In the genomic region with DNA sequence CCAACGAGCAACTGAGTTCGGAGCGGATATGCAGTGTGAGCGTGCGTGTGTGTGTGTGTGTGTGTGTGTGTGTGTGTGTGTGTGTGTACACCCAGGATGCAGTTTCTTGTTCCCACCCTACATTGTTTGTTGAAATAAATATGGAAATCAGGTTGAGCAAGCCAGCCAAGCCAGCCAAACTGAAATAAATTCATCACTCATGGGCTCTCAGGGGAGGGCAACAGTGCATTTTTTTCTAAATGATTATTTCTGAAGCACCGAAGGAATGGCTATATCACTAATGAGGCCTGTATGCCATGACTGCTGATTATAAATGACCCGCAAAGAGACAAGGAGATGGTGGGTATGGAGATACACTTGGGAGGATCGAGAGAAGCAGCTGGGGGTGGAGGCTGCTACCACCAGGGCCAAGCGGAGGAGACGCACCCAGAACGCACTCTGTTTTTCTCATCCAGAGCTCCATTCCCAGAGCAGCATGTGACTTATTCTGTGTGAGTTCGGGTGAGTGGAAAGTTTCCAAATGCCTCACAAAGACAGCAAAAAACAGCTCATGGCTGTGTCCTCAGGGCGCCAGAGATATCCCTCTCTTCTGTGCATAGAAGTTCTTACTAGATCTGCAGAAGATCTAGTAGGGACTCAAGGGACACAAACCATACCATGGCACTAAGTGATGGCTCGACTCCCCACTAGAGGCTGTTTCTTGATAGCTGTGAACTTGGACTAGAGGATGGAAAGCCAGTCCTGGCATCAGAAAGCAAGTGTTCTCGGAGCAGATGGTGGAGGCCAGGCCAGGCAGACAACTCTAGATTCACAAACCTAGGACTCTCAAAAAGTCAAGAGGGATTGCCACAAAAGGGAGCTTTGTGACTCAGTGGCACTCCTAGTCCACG, we compare ENCODE assay signal across 9 mouse cellular contexts.
DNase-seq lines count a peak whose midpoint lies in the region; ATAC-seq and TF ChIP-seq lines count a peak whose summit lies in the region.
"Had no signal": no experiment of that assay in that cellular context is flagged by ENCODE, and none has a peak within 500 bp of the region (broad histone marks: within the 10 kb centered on the region; RNA-seq: fewer than 3 reads in every experiment).

No protein-coding gene starts in this region.

- no peak for ATAC-seq in heart, embryonic 12.5 days (ENCODE audit: insufficient number of reproducible peaks, low FRiP score)
- no peak for ATAC-seq in midbrain, embryonic 13.5 days

- no peaks in the 10 kb centered on the region for H3K36me3 ChIP-seq in heart, embryonic 12.5 days
- H3K36me3 ChIP-seq in midbrain, embryonic 13.5 days, result no peaks in the 10 kb centered on the region
- H3K36me3 ChIP-seq: stomach, embryonic 15.5 days had no signal

- H3K4me1 ChIP-seq in heart, embryonic 12.5 days (replicated peaks), result 0 out of 2 replicates have a peak, but pooled peaks cover 4% of the 10 kb centered on the region
- peaks cover 21% of the 10 kb centered on the region for H3K4me1 ChIP-seq in cerebellum, adult 2 months (ENCODE audit: control insufficient read depth, insufficient read depth, low read length)
- H3K4me1 ChIP-seq in midbrain, embryonic 13.5 days (replicated peaks), result peaks cover 68% of the 10 kb centered on the region

- no peak overlapping the region for H3K4me3 ChIP-seq in heart, embryonic 12.5 days
- no peak overlapping the region for H3K4me3 ChIP-seq in cerebellum, adult 2 months (replicated peaks; ENCODE audit: insufficient read depth, low read depth, low read length)
- H3K4me3 ChIP-seq in midbrain, embryonic 13.5 days (replicated peaks), result no peak overlapping the region
- H3K4me3 ChIP-seq: stomach, embryonic 15.5 days had no signal

- DNase-seq in heart, adult 8-10 months (ENCODE audit: low spot score), result peak; percentile 37
- DNase-seq in cerebellum, adult 2 months, result peak; percentile 58 to 77
- peak; percentile 17 to 36 for DNase-seq in gastrocnemius, postnatal 36 days
- DNase-seq in retina, postnatal 1 day, result no peak
- no peak for DNase-seq in liver
- no peak for DNase-seq in adrenal gland, adult 8-10 months

- WGBS in heart, embryonic 12.5 days, result 76% methylated on average over 16 of the region's 16 CpGs
- 54% methylated on average over 16 of the region's 16 CpGs for WGBS in cerebellum, adult 2 months
- 65% methylated on average over 16 of the region's 16 CpGs for WGBS in midbrain, embryonic 13.5 days

- no peaks in the 10 kb centered on the region for H3K27me3 ChIP-seq in heart, embryonic 12.5 days (replicated peaks)
- H3K27me3 ChIP-seq in cerebellum, adult 2 months (ENCODE audit: control insufficient read depth, insufficient read depth, low read length), result no peaks in the 10 kb centered on the region
- no peaks in the 10 kb centered on the region for H3K27me3 ChIP-seq in midbrain, embryonic 13.5 days
- H3K27me3 ChIP-seq: stomach, embryonic 15.5 days had no signal

- no peaks in the 10 kb centered on the region for H3K9me3 ChIP-seq in heart, embryonic 12.5 days (replicated peaks)
- no peaks in the 10 kb centered on the region for H3K9me3 ChIP-seq in midbrain, embryonic 13.5 days
- H3K9me3 ChIP-seq: stomach, embryonic 15.5 days had no signal

- no peak; the same call in 1 of the 2 replicates for TF ChIP-seq CTCF in cerebellum, adult 2 months (IDR thresholded peaks at IDR 0.05; ENCODE audit: borderline replicate concordance, insufficient read depth, low read depth, low read length)

- no peak overlapping the region for H3K27ac ChIP-seq in heart, embryonic 12.5 days (ENCODE audit: poor library complexity, severe bottlenecking)
- H3K27ac ChIP-seq in cerebellum, adult 2 months (ENCODE audit: insufficient read depth, low read length), result peak overlapping the region; percentile 14
- peak overlapping the region; percentile 75 for H3K27ac ChIP-seq in midbrain, embryonic 13.5 days
- H3K27ac ChIP-seq: stomach, embryonic 15.5 days had no signal

- no peak overlapping the region for H3K4me2 ChIP-seq in heart, embryonic 12.5 days
- no peak overlapping the region for H3K4me2 ChIP-seq in midbrain, embryonic 13.5 days (replicated peaks)
- H3K4me2 ChIP-seq: stomach, embryonic 15.5 days had no signal

- H3K9ac ChIP-seq in heart, embryonic 12.5 days, result no peak overlapping the region
- H3K9ac ChIP-seq in midbrain, embryonic 13.5 days (replicated peaks), result no peak overlapping the region
- H3K9ac ChIP-seq: stomach, embryonic 15.5 days had no signal

- TF ChIP-seq POLR2A in cerebellum, adult 2 months (IDR thresholded peaks at IDR 0.05; ENCODE audit: borderline replicate concordance, insufficient read depth, low read length), result no peak

- intact Hi-C loops in gastrocnemius, postnatal 36 days (cut with DNase I), result no loop called here

Comparison
In these comparisons a context has a peak if more than half of its experiments do, and no peak if none do; other contexts are left out.
1. DNase-seq: peak in heart, adult 8-10 months (single experiment), cerebellum, adult 2 months (2 of 2) and gastrocnemius, postnatal 36 days (2 of 2); none in retina, postnatal 1 day (single experiment), liver (single experiment) and adrenal gland, adult 8-10 months (single experiment).